Mouse (Mus musculus): Measurements from ENCODE around the gene Sptbn2.

Sptbn2 gene

DNA sequence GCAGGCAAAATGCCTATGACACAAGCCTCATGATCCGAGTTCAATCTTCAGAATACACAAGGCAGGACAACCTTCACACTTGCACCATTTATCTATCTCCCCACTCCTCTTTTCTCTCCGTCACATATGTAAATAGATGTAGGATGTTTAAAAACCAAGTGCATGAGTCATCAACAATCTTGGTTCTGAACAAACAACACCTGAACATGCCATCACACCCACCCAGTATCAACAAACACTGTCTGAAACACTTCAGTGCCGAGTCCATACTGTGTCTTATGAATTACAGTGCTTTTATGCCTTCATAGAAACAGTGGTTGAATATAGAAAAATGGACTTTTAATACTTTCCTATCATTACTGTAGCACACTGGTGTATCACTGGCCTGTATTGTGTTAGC is 61.8 kb downstream of the Sptbn2 start:
- DNase-seq (ENCODE audit: low spot score in 2 of 2): no peak

GRCm38 (mm10) chr19:4782891-4783290 is 71.9 kb downstream of the Sptbn2 start:
- no peak for DNase-seq (ENCODE audit: low spot score in 2 of 2)

DNA sequence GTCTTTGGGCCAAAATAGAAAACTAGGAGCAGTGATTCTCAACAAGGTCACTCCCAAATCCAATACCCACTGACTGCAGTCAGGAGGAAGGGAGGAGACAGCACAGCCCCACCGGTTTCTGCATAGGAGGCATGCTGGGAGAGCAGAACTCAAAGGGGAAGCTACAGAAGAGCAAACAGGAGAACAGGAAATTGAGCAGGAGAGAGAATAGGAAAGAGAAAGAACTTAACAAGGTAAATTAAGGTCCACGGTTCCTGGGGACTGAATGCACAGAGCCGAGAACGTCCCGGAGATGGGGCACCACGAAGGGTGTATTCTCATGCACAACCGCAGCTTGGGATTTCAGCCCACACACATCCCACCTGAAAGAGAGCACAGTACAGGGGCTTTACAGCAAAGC is 74.2 kb downstream of the Sptbn2 start:
- no peak for DNase-seq (ENCODE audit: low spot score in 2 of 2)

DNA sequence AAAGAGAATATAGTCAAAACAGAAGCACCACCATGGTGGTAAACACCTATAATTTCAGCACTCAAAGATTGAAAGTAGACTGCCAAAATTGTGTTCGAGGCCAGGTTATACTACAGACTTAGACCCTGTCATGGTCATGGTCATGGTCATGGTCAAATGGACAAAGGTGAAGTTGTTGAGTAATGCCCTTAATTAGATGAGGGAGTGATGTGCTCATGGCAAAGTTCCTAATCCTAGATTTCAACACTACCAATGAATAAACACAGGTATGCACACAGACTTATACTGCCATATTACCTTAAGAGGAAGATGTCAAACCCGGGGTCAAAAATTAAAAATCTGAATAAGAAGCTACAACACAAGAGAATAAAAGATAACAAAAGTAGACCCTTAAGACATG is 75.3 kb downstream of the Sptbn2 start:
- DNase-seq (ENCODE audit: low spot score in 2 of 2): no peak

GRCm38 (mm10) chr19:4793281-4793830 is 82.4 kb downstream of the Sptbn2 start:
- DNase-seq (ENCODE audit: low spot score in 2 of 2): no peak

DNA sequence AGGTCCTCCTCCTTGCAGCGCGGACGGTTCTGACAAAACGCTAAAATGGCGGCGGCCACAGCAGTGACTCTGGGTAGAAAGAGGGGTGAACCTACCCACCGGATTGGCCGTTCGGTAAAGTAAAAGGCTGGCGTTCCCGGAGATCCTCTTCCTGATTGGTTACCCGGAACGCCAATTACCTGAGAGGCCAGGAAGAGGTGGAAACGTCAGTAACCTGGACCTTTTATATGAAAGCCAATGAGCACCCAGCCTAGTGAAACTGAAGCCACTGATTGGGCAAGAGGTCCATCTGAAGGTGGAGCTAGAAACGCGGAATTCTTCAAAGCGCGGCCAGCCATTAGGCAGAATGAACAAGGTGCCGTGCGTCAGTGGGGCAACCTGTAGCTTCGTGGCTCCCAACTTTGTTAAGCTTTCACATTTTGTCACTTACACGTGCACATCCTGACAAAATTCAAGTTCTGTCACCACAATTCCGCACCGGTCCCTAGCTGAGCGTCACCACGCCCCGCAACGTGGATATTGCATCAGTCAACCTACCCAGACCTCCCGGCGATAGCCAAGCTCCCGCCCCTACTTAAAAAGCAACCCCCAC is 83.0 kb downstream of the Sptbn2 start, which contains the start of gene Rbm4:
Gene Rbm4, minus strand, starts transcription at position 71 of the 592 bp plus-strand sequence.
- DNase-seq (ENCODE audit: low spot score in 2 of 2): peak; percentile 97 to 99

GRCm38 (mm10) chr19:4795929-4796328 is 85.0 kb downstream of the Sptbn2 start:
- DNase-seq (ENCODE audit: low spot score in 2 of 2): no peak

DNA sequence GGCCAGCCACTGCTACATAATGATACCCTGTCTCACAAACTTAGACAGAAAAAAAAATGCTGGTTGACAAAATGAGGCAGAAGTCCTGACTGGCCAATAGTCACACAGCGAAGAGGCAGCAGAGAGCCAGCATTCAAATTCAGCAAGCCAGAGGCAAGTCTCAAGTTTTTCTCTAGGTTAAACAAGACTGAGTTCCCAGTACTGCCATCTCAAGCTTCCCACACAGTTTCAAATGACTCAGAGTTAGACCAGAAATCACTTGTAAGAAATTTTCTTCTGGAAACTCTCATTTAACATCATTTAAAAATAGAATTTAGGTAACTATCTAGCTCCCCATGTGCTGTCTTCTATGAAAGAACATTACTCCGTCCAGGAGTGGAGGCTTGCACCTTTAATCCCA is 86.9 kb downstream of the Sptbn2 start:
- no peak for DNase-seq (ENCODE audit: low spot score in 2 of 2)

DNA sequence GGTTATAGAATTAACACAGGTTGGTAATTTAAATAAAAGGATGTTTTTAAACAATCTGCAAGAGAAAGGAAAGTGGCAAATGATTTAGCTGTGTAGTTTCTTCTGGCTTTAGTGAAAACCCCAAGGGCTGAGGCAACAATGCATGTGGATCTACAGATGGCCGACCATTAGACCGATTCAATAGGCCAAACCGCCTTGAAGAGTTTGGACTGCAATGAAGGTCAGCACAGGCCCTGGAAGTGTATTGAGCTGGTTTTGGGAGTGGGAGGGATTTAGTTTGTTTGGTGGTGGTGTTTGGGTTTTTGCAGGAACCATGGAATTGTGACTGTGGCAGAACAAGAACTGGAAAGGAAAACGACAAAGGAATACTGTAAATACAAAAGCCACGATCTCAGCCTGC is 88.1 kb downstream of the Sptbn2 start:
- no peak for DNase-seq (ENCODE audit: low spot score in 2 of 2)
